Mouse (Mus musculus) stomach, postnatal 0 days (tissue): ENCODE measurements at regions not wholly inside any gene's neighbourhood (a gene's known extent, or its start where the extent isn't known, plus 50 kb on each side); places are given as distances from the start of the nearest gene placed in this dataset.

Experiments
- CTCF ChIP-seq: IDR thresholded peaks from 2 replicates; pipeline ENCODE4 v1.5.1; 2016; ENCODE audit warnings: antibody characterized with exemption, low read depth, mild to moderate bottlenecking, moderate library complexity
- EP300 ChIP-seq: optimal IDR thresholded peaks from 2 replicates; pipeline ENCODE3; 2016; ENCODE audit warnings: antibody characterized with exemption

DNA sequence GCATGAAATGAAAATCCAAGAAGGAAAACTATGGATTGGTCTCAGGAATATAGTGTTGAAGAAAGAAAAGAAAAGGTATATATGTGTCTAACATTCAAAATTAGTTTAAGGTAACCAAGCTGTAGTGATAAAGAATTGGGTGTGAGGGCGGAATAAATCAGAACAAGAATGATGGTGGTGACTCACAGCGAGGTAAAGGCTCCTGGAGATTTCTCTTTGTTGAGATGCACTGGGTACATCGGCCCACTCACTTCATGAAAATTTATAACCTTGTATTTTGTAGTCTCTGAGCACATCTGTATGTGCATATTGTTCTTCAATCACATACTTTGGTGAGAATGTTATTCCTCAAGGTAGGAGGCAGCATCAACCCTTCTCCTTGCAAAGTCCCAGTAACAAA lies 525.0 kb upstream of the Fat1 start:
- TF ChIP-seq CTCF (no peak), EP300 (no peak)
